Mouse (Mus musculus) heart, postnatal 36 days (tissue): ENCODE data around the gene Cldn8. TPM values are rescaled to one million over a fixed set of nuclear protein-coding genes. Genes with fewer than 3 reads are reported as not detected.

Source experiments
- total RNA-seq, 2 experiments: library from RNA; stranded (reverse); gene quantifications; 2 replicates each; pipeline ENCODE4 v1.2.3; 2021

Gene Cldn8
- total RNA-seq, 2 experiments from 2014 or later: not detected

Other genes starting within 250 kb of the Cldn8 start
- not detected for gene Cldn17, start 56.2 kb downstream of the Cldn8 start, total RNA-seq
- gene Krtap24-1, start 49.1 kb upstream of the Cldn8 start, total RNA-seq: not detected
- gene 2310079G19Rik, start 64.5 kb upstream of the Cldn8 start, total RNA-seq: not detected
- gene Krtap26-1, start 84.6 kb upstream of the Cldn8 start, total RNA-seq: not detected
- gene Krtap27-1, start 108.5 kb upstream of the Cldn8 start, total RNA-seq: not detected
- not detected for gene 2310061N02Rik, start 144.8 kb upstream of the Cldn8 start, total RNA-seq
- not detected for gene Krtap13-1, start 165.7 kb upstream of the Cldn8 start, total RNA-seq
- not detected for gene Krtap13, start 188.5 kb upstream of the Cldn8 start, total RNA-seq
- not detected for gene 2310034C09Rik, start 195.7 kb upstream of the Cldn8 start, total RNA-seq
- gene 2310057N15Rik, start 211.0 kb upstream of the Cldn8 start, total RNA-seq: not detected
- gene Gm5965, start 214.7 kb upstream of the Cldn8 start, total RNA-seq: not detected
- not detected for gene Gm20741, start 249.0 kb upstream of the Cldn8 start, total RNA-seq